Mouse (Mus musculus) gastrocnemius, postnatal 14 days (tissue): Measurements from ENCODE around the gene Gm20388. TPM values are rescaled to one million over a fixed set of nuclear protein-coding genes. Genes with fewer than 3 reads are reported as not detected.

Experiments
- DNase-seq: peaks from one replicate; pipeline ENCODE4 v3.0.0; 2021; ENCODE audit warnings: mixed read lengths
- intact Hi-C: fragments of 180-260 bp; cut with DNase I; formaldehyde crosslinking; loops from one replicate; pipeline ENCODE4 v1.15.1; 2025; ENCODE audit warnings: low total_unique reads
- total RNA-seq, 2 experiments: library from RNA; stranded (reverse); gene quantifications; 2 replicates each; pipeline ENCODE4 v1.2.3; 2021

Gene Gm20388
- total RNA-seq, 2 experiments from 2014 or later = 5.6 to 6.0 TPM

- intact Hi-C loops = no loop called here
- DNase-seq = no peak
These were observed 736.9 kb downstream of the Gm20388 start, which contains the start of gene 1190005I06Rik for GRCm38 (mm10) chr8:120647532-120647931. Gene 1190005I06Rik, minus strand, starts transcription at chr8:120647632.

GRCm38 (mm10) chr8:120656322-120657052, 745.8 kb downstream of the Gm20388 start:
- no peak for DNase-seq
- intact Hi-C loops = no loop called here

- DNase-seq = no peak
- intact Hi-C loops = no loop called here
These were observed 746.8 kb downstream of the Gm20388 start for GRCm38 (mm10) chr8:120657415-120657814.

- DNase-seq = no peak
- intact Hi-C loops = no loop called here
These were observed 753.9 kb downstream of the Gm20388 start for GRCm38 (mm10) chr8:120664566-120664965.

GRCm38 (mm10) chr8:120665726-120666455, 755.2 kb downstream of the Gm20388 start:
- no peak for DNase-seq
- intact Hi-C loops = no loop called here

GRCm38 (mm10) chr8:120666807-120667470, 756.3 kb downstream of the Gm20388 start:
- DNase-seq = no peak
- intact Hi-C loops = no loop called here

GRCm38 (mm10) chr8:120667561-120668373, 757.1 kb downstream of the Gm20388 start, which contains the start of the genes Gm27021 and Cox4i1:
Gene Gm27021, minus strand, starts transcription at chr8:120668079.
Gene Cox4i1, plus strand, starts transcription at chr8:120668222.
- DNase-seq = peak; percentile 95
- intact Hi-C loops = no loop called here

- intact Hi-C loops = no loop called here
- peak; percentile 39 for DNase-seq
These were observed 757.8 kb downstream of the Gm20388 start, which contains the start of gene Emc8 for GRCm38 (mm10) chr8:120668374-120668905. Gene Emc8, minus strand, starts transcription at chr8:120668573.

GRCm38 (mm10) chr8:120671775-120672174, 761.1 kb downstream of the Gm20388 start:
- intact Hi-C loops = loop anchor here (10.0 kb wide), 1 partner anchor 423 kb away; no protein-coding TSS in a partner anchor

GRCm38 (mm10) chr8:120672626-120673229, 762.1 kb downstream of the Gm20388 start:
- intact Hi-C loops = loop anchor here (10.0 kb wide), 1 partner anchor 422 kb away; no protein-coding TSS in a partner anchor
- no peak for DNase-seq

More at GRCm38 (mm10) chr8:120671775-120672174, 761.1 kb downstream of the Gm20388 start:
- DNase-seq = no peak

GRCm38 (mm10) chr8:120673298-120673697, 762.7 kb downstream of the Gm20388 start:
- no peak for DNase-seq
- intact Hi-C loops = loop anchor here (10.0 kb wide), 1 partner anchor 422 kb away; no protein-coding TSS in a partner anchor

GRCm38 (mm10) chr8:120675718-120676117, 765.1 kb downstream of the Gm20388 start:
- intact Hi-C loops = loop anchor here (10.0 kb wide), 1 partner anchor 419 kb away; no protein-coding TSS in a partner anchor
- DNase-seq = no peak

- DNase-seq = peak; percentile 86
- intact Hi-C loops = loop anchor here (10.0 kb wide), 1 partner anchor 416 kb away; no protein-coding TSS in a partner anchor
These were observed 767.8 kb downstream of the Gm20388 start for GRCm38 (mm10) chr8:120678447-120678846.

GRCm38 (mm10) chr8:120679629-120680387, 769.2 kb downstream of the Gm20388 start:
- intact Hi-C loops = loop anchor here (2.0 to 10.0 kb wide), 2 partner anchors 119 to 415 kb away; no protein-coding TSS in a partner anchor
- no peak for DNase-seq

- intact Hi-C loops = loop anchor here (2.0 kb wide), 1 partner anchor 118 kb away; no protein-coding TSS in a partner anchor
- peak; percentile 48 for DNase-seq
These were observed 769.8 kb downstream of the Gm20388 start for GRCm38 (mm10) chr8:120680405-120680804.

GRCm38 (mm10) chr8:120681113-120681512, 770.5 kb downstream of the Gm20388 start:
- intact Hi-C loops = loop anchor here (2.0 kb wide), 1 partner anchor 118 kb away; no protein-coding TSS in a partner anchor
- DNase-seq = peak; percentile 40

- intact Hi-C loops = loop anchor here (2.0 kb wide), 1 partner anchor 51 kb away; no protein-coding TSS in a partner anchor
- DNase-seq = peak; percentile 78
These were observed 773.0 kb downstream of the Gm20388 start for GRCm38 (mm10) chr8:120683602-120684001.
